Mouse (Mus musculus): ENCODE measurements at regions not wholly inside any gene's neighbourhood (a gene's known extent, or its start where the extent isn't known, plus 50 kb on each side); places are given as distances from the start of the nearest gene placed in this dataset.

GRCm38 (mm10) chr13:59393231-59393938 is 191.6 kb downstream of the Agtpbp1 start:
- H3K4me3 ChIP-seq (ENCODE audit: insufficient read depth, low read length) = no peak overlapping the region
- H3K4me1 ChIP-seq (ENCODE audit: control insufficient read depth, insufficient read depth, low read length) = no peaks in the 10 kb centered on the region

DNA sequence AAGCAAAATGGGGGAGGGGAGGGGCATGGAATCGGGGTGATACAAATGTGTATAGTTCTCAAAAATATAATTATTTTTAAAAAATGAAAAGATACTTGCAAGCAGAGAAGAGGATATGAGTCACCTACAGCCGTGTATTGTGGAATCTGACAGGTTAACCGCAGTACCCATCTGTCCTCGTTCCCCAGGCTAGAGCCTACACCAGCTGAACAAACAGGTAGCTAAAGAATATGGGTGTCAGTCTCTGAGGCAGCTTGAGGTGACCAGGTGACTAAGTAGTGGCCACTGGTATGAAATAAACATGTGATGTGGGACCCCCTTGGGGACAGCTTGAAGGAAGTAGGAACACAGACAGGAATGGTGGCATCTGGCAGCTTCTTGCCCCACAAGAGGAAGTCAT is 192.2 kb downstream of the Agtpbp1 start:
- TF ChIP-seq POLR2A (IDR thresholded peaks at IDR 0.05; ENCODE audit: low read depth, low read length) (no peak), CTCF (IDR thresholded peaks at IDR 0.05; ENCODE audit: borderline replicate concordance, insufficient read depth, low read length) (no peak)
- Histone ChIP-seq H3K27ac (ENCODE audit: insufficient read depth, low read length) (no peak overlapping the region), H3K4me1 (ENCODE audit: control insufficient read depth, insufficient read depth, low read length) (no peaks in the 10 kb centered on the region), H3K4me3 (ENCODE audit: insufficient read depth, low read length) (no peak overlapping the region)

More at GRCm38 (mm10) chr13:59393231-59393938, 191.6 kb downstream of the Agtpbp1 start:
- no peak overlapping the region for H3K27ac ChIP-seq (ENCODE audit: insufficient read depth, low read length)
- TF ChIP-seq CTCF (IDR thresholded peaks at IDR 0.05; ENCODE audit: borderline replicate concordance, insufficient read depth, low read length) = no peak
- no peak for TF ChIP-seq POLR2A (IDR thresholded peaks at IDR 0.05; ENCODE audit: low read depth, low read length)

GRCm38 (mm10) chr13:59387627-59388325 is 197.3 kb downstream of the Agtpbp1 start:
- Histone ChIP-seq H3K4me3 (ENCODE audit: insufficient read depth, low read length) (no peak overlapping the region), H3K27ac (ENCODE audit: insufficient read depth, low read length) (no peak overlapping the region), H3K4me1 (ENCODE audit: control insufficient read depth, insufficient read depth, low read length) (no peaks in the 10 kb centered on the region)
- TF ChIP-seq CTCF (IDR thresholded peaks at IDR 0.05; ENCODE audit: borderline replicate concordance, insufficient read depth, low read length) (no peak), POLR2A (IDR thresholded peaks at IDR 0.05; ENCODE audit: low read depth, low read length) (no peak)

DNA sequence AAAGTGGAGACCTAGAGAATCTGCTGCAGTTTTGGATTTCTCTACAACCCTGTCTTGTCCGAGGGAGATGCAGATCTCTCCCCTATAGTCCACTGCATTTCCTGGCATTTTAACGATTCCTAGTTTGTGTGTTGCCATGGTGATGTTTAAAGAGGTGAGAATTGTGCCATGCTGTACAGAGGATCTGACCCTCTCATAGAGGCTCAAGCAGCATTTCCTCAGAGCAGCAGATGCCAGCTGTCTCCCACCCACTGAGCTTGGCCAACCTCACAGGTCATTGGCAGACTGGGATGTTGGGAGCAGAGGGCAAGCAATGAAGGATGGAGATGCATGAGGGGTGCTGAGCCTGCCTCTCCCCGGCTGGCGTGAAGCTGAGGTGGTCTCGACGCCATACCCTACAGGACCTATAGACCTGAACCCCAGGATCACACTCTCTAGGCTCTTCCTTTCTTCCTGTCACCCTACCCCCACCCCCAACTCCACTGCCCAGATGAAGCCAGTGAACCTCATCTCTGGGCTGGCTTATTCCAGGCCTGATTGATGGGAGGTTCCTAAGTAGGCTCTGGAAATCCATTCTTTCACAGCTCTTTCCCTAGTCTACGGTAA is 198.0 kb downstream of the Agtpbp1 start:
- no peak for TF ChIP-seq POLR2A (IDR thresholded peaks at IDR 0.05; ENCODE audit: low read depth, low read length)
- no peak for TF ChIP-seq CTCF (IDR thresholded peaks at IDR 0.05; ENCODE audit: borderline replicate concordance, insufficient read depth, low read length)
- Histone ChIP-seq H3K4me1 (ENCODE audit: control insufficient read depth, insufficient read depth, low read length) (no peaks in the 10 kb centered on the region), H3K4me3 (ENCODE audit: insufficient read depth, low read length) (no peak overlapping the region), H3K27ac (ENCODE audit: insufficient read depth, low read length) (no peak overlapping the region)

GRCm38 (mm10) chr13:59385824-59386223 is 199.2 kb downstream of the Agtpbp1 start:
- H3K4me3 ChIP-seq (ENCODE audit: insufficient read depth, low read length) = no peak overlapping the region
- H3K27ac ChIP-seq (ENCODE audit: insufficient read depth, low read length) = no peak overlapping the region
- H3K4me1 ChIP-seq (ENCODE audit: control insufficient read depth, insufficient read depth, low read length) = no peaks in the 10 kb centered on the region
- no peak for TF ChIP-seq CTCF (IDR thresholded peaks at IDR 0.05; ENCODE audit: borderline replicate concordance, insufficient read depth, low read length)
- TF ChIP-seq POLR2A (IDR thresholded peaks at IDR 0.05; ENCODE audit: low read depth, low read length) = no peak

GRCm38 (mm10) chr13:59370141-59370816 is 214.7 kb downstream of the Agtpbp1 start:
- Histone ChIP-seq H3K4me3 (ENCODE audit: insufficient read depth, low read length) (no peak overlapping the region), H3K27ac (ENCODE audit: insufficient read depth, low read length) (no peak overlapping the region), H3K4me1 (ENCODE audit: control insufficient read depth, insufficient read depth, low read length) (no peaks in the 10 kb centered on the region)
- TF ChIP-seq CTCF (IDR thresholded peaks at IDR 0.05; ENCODE audit: borderline replicate concordance, insufficient read depth, low read length) = no peak
- TF ChIP-seq POLR2A (IDR thresholded peaks at IDR 0.05; ENCODE audit: low read depth, low read length) = no peak

DNA sequence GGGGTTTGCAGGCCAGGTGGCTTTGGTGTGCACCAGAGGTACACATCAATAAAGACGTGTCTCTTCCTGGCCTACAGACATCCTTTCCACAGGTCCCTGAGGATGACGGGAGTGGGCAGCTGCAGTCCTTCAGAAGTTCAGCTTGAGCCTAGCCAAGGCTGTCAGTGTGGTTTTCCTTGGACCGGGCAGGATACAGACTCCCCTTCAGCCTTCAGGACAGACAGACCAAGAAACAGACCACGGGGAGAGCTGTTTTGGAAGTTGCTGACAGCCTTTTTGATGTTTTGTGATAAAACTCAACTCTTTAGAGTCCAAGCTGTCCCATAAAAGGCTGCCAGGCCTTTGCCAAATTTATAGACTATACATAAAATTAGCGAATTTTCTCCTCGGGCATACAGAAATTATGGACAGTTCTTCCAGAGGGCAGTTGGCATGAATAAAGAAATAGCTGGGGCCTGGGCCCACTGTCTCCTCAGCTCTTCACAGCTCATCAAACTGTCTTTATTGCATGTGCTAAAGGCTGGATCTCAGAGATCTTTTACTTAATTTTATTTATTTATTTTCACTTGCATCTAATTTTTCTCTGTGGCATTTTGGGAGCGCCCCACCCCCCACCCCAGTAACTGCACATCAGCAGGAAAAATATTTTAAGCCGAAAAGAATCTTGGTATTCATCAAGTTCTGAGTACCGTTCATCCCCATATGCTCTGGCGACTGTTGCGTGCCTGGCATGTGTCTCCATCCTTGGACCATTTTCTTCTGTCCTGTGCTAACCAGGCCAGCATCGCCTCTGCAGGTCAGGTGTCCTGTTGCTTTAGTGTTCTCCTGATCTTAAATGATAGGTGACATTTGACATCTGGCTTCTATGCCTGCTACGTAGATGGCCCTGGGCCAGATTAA is 216.2 kb downstream of the Agtpbp1 start:
- H3K4me3 ChIP-seq (ENCODE audit: insufficient read depth, low read length) = no peak overlapping the region
- no peaks in the 10 kb centered on the region for H3K4me1 ChIP-seq (ENCODE audit: control insufficient read depth, insufficient read depth, low read length)
- no peak for TF ChIP-seq CTCF (IDR thresholded peaks at IDR 0.05; ENCODE audit: borderline replicate concordance, insufficient read depth, low read length)
- no peak for TF ChIP-seq POLR2A (IDR thresholded peaks at IDR 0.05; ENCODE audit: low read depth, low read length)
- H3K27ac ChIP-seq (ENCODE audit: insufficient read depth, low read length) = no peak overlapping the region

GRCm38 (mm10) chr13:59365460-59365859 is 219.6 kb downstream of the Agtpbp1 start:
- no peak overlapping the region for H3K4me3 ChIP-seq (ENCODE audit: insufficient read depth, low read length)
- no peaks in the 10 kb centered on the region for H3K4me1 ChIP-seq (ENCODE audit: control insufficient read depth, insufficient read depth, low read length)
- TF ChIP-seq CTCF (IDR thresholded peaks at IDR 0.05; ENCODE audit: borderline replicate concordance, insufficient read depth, low read length) (peak; percentile 47; the same call in 1 of the 2 replicates), POLR2A (IDR thresholded peaks at IDR 0.05; ENCODE audit: low read depth, low read length) (no peak)
- H3K27ac ChIP-seq (ENCODE audit: insufficient read depth, low read length) = no peak overlapping the region

DNA sequence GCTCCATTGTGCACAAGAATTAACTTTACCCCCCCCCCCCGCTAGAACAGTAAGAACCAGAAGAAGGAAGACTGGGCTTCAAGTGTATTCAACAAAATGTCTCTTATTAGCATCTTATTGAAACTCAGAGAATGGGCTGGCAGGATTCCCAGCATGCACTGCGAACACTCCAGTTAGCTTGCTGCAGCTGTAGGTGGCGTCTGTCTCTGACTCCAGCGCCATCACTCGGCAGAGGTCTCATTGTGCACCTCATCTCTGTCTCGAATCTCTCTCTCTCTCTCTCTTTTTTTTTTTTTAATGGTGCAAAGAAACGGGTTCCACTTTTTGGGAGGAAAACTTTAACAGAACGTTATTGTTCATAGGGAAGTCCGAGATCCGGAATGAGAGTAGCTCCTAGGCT is 221.6 kb downstream of the Agtpbp1 start:
- no peaks in the 10 kb centered on the region for H3K4me1 ChIP-seq (ENCODE audit: control insufficient read depth, insufficient read depth, low read length)
- H3K4me3 ChIP-seq (ENCODE audit: insufficient read depth, low read length) = no peak overlapping the region
- TF ChIP-seq POLR2A (IDR thresholded peaks at IDR 0.05; ENCODE audit: low read depth, low read length) = no peak
- no peak for TF ChIP-seq CTCF (IDR thresholded peaks at IDR 0.05; ENCODE audit: borderline replicate concordance, insufficient read depth, low read length)
- H3K27ac ChIP-seq (ENCODE audit: insufficient read depth, low read length) = no peak overlapping the region
